Mouse (Mus musculus) limb, embryonic 10.5 days (tissue): Measurements from ENCODE around the gene Psma1. TPM values are rescaled to one million over a fixed set of nuclear protein-coding genes. Genes with fewer than 3 reads are reported as not detected.

Experiments
- DNase-seq: peaks from one replicate; pipeline ENCODE4 v3.0.0-alpha.2; 2017; ENCODE audit warnings: low spot score
- H3K27ac ChIP-seq: fragments of 300-500 bp; sonication (generic); 2 replicates; pipeline ENCODE4 v1.5.1; 2016; ENCODE audit warnings: mild to moderate bottlenecking
- H3K27me3 ChIP-seq: fragments of 300-500 bp; sonication (generic); 2 replicates; pipeline ENCODE4 v1.6.1; 2016; ENCODE audit warnings: low read depth, mild to moderate bottlenecking; ENCODE audit not compliant: poor library complexity, severe bottlenecking
- H3K36me3 ChIP-seq: fragments of 300-500 bp; sonication (generic); 2 replicates; pipeline ENCODE4 v1.6.1; 2016; ENCODE audit warnings: mild to moderate bottlenecking, moderate library complexity
- H3K4me1 ChIP-seq: fragments of 300-500 bp; sonication (generic); 2 replicates; pipeline ENCODE4 v1.6.1; 2016
- H3K4me3 ChIP-seq: fragments of 300-500 bp; sonication (generic); 2 replicates; pipeline ENCODE4 v1.5.1; 2016; ENCODE audit warnings: mild to moderate bottlenecking, moderate library complexity
- H3K9me3 ChIP-seq: fragments of 300-500 bp; sonication (generic); replicated peaks from 2 replicates; pipeline ENCODE4 v1.6.1; 2016; ENCODE audit warnings: mild to moderate bottlenecking
- WGBS: fragments of 180-500 bp; shearing (Covaris S2); methylation state at CpG from one replicate; pipeline ENCODE4 v1.1.7; 2016; 5-methylcytosine and 5-hydroxymethylcytosine counted together
- polyA plus RNA-seq: library from polyadenylated mRNA; unstranded; fragments of >200 nt; fragmentation: Nextera tagmentation; extraction: Ambion mirVana; gene quantifications from 2 replicates; pipeline ENCODE4 v1.2.1, GENCODE M21; 2016

Psma1 gene
- polyA plus RNA-seq, 1 experiment from 2014 or later: 502 TPM

DNA sequence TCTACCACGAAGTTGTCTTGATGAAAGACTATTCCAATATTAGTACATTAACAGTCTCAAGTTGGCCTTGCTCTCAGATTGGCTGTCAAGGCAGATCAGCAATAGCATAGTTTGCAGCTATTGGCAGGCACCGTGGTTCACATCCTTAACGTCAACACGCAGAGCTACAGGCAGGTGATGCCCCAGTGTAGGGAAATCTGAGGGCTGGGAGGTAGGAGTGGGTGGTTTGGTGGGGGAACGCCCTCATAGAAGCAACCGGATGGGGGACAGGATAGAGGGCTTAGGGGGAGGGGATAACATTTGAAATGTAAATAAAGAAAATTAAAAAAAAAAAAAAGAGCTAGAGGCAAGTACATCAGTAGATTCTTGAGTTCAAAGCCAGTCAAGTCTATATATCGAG lies 41.9 kb downstream of the Psma1 start:
- Histone ChIP-seq H3K36me3 (peaks cover 98% of the 10 kb centered on the region), H3K27me3 (no peaks in the 10 kb centered on the region), H3K4me3 (no peak overlapping the region), H3K9me3 (no peaks in the 10 kb centered on the region), H3K4me1 (no peaks in the 10 kb centered on the region), H3K27ac (no peak overlapping the region)
- no peak for DNase-seq
- 85% methylated on average over 7 of the region's 7 CpGs for WGBS

DNA sequence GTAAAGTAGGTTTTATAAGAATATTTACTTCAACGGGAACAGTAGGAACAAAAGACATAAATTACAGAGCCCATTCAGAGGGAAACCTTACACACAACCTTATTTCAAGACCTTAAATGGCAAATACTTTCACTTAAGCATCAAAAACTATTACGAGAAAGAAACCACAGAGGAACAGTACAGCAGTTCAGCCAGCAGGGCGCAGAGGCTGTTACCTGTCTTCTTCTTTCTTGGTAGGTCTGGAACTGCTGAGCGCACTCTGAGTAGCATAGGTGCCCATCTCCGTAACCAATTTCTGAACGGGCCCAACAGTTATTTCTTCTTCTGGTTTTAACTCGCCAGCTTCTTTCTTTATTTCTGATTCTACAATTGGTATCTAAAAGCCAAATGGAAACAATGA lies 42.9 kb downstream of the Psma1 start:
- Histone ChIP-seq H3K4me3 (no peak overlapping the region), H3K4me1 (no peaks in the 10 kb centered on the region), H3K36me3 (peaks cover 98% of the 10 kb centered on the region), H3K27me3 (no peaks in the 10 kb centered on the region), H3K27ac (no peak overlapping the region), H3K9me3 (no peaks in the 10 kb centered on the region)
- DNase-seq: no peak
- WGBS: 93% methylated on average over 7 of the region's 7 CpGs

DNA sequence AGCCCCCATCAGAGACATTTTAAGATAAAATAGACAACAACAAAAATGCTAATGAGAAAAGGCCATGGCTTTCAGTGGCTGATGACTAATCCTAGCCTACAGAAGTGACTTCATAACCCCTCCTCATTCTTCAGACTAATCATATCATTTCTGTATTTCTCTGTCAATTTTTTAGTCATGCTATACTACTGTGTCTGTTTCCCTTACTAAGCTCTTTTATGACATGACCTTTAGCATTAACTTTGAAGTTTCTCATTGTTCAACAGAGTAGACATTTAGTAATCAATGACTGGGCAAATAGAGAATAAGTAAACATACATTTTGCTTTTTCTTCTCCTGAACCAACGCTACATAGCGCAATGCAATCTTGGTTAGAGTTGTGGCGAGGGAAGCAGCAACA lies 44.1 kb downstream of the Psma1 start:
- WGBS: over 99% methylated on average over 3 of the region's 3 CpGs

DNA sequence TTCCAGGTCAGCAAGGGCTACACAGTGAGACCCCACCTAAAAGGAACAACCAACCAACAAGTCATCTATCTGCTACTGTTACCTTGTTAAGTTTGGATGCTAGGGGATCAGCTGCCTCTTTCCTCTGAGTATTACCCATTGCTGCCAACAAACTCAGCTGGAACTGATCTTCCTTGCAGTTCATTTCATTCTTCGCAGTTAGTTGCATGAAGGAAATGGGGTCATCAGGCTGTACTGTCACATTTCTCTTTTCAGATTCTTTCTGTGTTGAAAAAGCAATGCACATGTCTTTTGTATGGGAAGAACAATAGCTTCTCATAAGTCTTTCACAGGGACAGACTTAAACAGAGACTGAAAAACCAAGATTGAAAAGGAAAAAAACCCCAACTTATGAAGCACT lies 49.4 kb downstream of the Psma1 start:
- 93% methylated on average over 1 of the region's 1 CpGs for WGBS
- no peaks in the 10 kb centered on the region for H3K9me3 ChIP-seq
- H3K36me3 ChIP-seq: peaks cover 81% of the 10 kb centered on the region
- H3K27me3 ChIP-seq: no peaks in the 10 kb centered on the region
- H3K4me1 ChIP-seq: no peaks in the 10 kb centered on the region
- no peak overlapping the region for H3K4me3 ChIP-seq
- DNase-seq: no peak
- H3K27ac ChIP-seq: no peak overlapping the region

More for the DNA sequence above, 44.1 kb downstream of the Psma1 start:
- H3K27me3 ChIP-seq: no peaks in the 10 kb centered on the region
- H3K4me3 ChIP-seq: no peak overlapping the region
- no peaks in the 10 kb centered on the region for H3K4me1 ChIP-seq
- no peaks in the 10 kb centered on the region for H3K9me3 ChIP-seq
- peaks cover 98% of the 10 kb centered on the region for H3K36me3 ChIP-seq
- DNase-seq: no peak
- no peak overlapping the region for H3K27ac ChIP-seq

DNA sequence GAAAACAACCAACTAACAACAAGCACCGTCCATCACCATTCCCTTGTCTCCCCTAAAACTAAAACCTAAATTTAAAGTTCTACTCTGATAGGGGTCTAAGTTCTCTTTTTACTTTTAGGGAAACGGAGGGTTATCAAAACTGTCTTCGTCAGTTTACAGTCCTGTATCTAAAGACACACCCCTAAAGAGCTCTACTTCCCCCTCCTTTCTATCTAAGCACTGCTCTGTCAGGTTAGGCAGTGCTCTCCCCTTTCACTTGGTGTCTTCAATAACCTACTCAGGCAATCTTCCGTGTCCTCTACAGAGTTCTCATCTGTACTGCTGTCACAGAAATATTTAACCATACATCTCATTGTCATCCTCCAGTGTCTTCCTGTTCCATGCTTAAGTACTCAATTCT lies 55.5 kb downstream of the Psma1 start:
- Histone ChIP-seq H3K4me1 (no peaks in the 10 kb centered on the region), H3K4me3 (no peak overlapping the region), H3K36me3 (peaks cover 75% of the 10 kb centered on the region), H3K27ac (no peak overlapping the region), H3K9me3 (no peaks in the 10 kb centered on the region), H3K27me3 (no peaks in the 10 kb centered on the region)
- 96% methylated on average over 4 of the region's 4 CpGs for WGBS
- DNase-seq: no peak

DNA sequence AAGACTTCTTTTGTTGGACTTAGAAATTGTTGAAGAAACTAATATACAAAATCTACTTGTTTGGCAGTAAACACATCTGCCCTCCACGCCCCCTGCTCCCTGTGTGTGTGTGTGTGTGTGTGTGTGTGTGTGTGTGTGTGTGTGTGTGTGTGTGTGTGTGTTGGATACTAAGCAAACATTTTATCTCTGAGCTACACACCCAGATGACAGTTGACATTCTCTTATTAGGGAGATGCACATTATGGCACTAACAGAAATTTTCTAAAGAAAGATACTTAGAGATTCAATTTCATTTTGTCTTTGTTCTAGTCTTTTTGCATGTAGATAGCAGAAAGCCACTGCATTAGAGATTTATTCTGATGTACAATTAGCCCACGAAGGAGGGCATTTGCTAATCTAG lies 59.0 kb downstream of the Psma1 start:
- 93% methylated on average over 2 of the region's 2 CpGs for WGBS
- no peak for DNase-seq
- peaks cover 87% of the 10 kb centered on the region for H3K36me3 ChIP-seq
- H3K9me3 ChIP-seq: no peaks in the 10 kb centered on the region
- no peaks in the 10 kb centered on the region for H3K27me3 ChIP-seq
- no peaks in the 10 kb centered on the region for H3K4me1 ChIP-seq
- H3K27ac ChIP-seq: no peak overlapping the region
- no peak overlapping the region for H3K4me3 ChIP-seq

Other genes with a start within 250 kb of the Psma1 start
- 22.3 and 26.2 TPM in 2 replicates for gene Rras2, start 158.3 kb downstream of the Psma1 start, polyA plus RNA-seq
- gene Copb1, start 21.4 kb downstream of the Psma1 start, polyA plus RNA-seq: 88.8 and 112 TPM in 2 replicates
- 7.5 and 7.8 TPM in 2 replicates for gene Pde3b, start 139.2 kb upstream of the Psma1 start, polyA plus RNA-seq